Mouse (Mus musculus) kidney, adult 10 weeks (tissue): ENCODE results near the gene Setd6. TPM values are rescaled to one million over a fixed set of nuclear protein-coding genes. Genes with fewer than 3 reads are reported as not detected.

ENCODE experiments used
- polyA plus RNA-seq: library from polyadenylated mRNA; stranded (reverse); fragments of 350-450 nt; fragmentation: Illumina TruSeq; extraction: RNeasy Lipid Tissue Mini Kit (QIAGEN cat#74804); gene quantifications from one replicate; pipeline ENCODE4 v1.2.3, GENCODE M21; 2014; ENCODE audit warnings: low read depth, low replicate concordance

The Setd6 gene
- 21.6 TPM for polyA plus RNA-seq

DNA sequence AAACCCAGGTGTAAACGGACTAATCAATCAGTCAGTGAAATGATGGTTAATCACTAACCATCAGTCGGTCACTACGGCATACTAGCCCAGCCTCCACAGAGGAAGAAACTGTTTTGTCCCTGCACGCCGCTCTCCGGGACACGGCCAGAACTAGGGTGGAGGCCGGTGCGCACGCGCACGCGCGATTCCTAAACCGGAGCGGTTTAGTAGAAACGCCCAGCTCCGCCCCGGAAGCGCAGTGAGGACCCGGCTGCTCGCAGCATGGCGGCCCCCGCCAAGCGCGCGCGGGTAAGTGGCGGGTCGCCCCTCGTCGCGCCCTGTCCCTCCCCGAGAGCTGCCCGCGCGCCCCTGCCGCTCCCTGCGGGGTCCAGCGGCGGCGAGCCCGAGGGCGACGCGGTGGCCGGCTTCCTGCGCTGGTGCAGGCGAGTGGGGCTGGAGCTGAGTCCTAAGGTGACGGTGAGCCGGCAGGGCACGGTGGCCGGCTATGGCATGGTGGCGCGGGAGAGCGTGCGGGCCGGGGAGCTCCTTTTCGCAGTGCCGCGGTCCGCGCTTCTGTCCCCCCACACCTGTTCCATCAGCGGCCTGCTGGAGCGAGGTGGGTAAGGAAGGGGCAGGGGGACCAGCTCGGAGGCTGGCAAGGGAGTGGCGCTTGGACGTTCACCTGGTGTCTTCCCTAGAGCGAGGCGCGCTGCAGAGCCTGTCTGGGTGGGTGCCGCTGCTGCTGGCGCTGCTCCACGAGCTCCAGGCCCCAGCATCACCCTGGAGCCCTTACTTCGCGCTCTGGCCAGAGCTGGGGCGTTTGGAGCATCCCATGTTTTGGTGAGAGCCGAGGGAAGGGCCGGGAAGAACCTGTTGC, at the start of gene Setd6:
TSS of gene Setd6 (plus strand) at position 206 of the 856 bp plus-strand sequence.

DNA sequence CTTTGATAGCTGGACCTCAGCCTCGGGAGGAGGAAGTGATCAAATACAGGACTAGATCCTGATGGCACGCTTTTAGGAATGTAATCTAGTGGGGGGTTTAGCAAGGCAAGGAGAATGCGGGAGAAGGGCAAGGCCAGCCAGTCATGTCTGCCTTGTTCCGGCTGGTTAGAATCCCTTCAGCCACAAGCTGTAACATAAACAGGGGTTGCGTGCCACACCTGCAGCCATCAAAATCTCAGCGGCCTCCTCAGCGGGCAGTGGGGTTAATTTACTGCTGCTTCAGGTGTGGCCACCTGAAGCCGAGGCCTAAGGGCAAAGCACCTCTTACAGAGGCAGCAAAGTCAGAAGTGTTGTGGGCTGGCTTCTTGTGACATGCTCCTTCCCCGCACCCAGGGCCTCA, 39.0 kb upstream of the Setd6 start, which contains the start of gene Ndrg4:
TSS of gene Ndrg4 (plus strand) at position 350 of the 400 bp plus-strand sequence.

Other genes with a start within 250 kb of the Setd6 start
- 135 TPM for gene Csnk2a2, start 225.8 kb upstream of the Setd6 start, polyA plus RNA-seq
- not detected for gene Ccdc113, start 181.8 kb upstream of the Setd6 start, polyA plus RNA-seq
- not detected for gene Prss54, start 139.5 kb upstream of the Setd6 start, polyA plus RNA-seq
- gene Gins3, start 82.4 kb upstream of the Setd6 start, polyA plus RNA-seq, result 2.6 TPM
- gene Ndrg4, start 38.9 kb upstream of the Setd6 start, polyA plus RNA-seq, result 1.8 TPM
- gene Cnot1, start 91.6 kb downstream of the Setd6 start, polyA plus RNA-seq, result 137 TPM
- gene Sap18b, start 109.5 kb downstream of the Setd6 start, polyA plus RNA-seq, result 3.4 TPM
- gene Slc38a7, start 137.7 kb downstream of the Setd6 start, polyA plus RNA-seq, result 1.2 TPM
- gene Got2, start 172.7 kb downstream of the Setd6 start, polyA plus RNA-seq, result 55.2 TPM